Mouse (Mus musculus): ENCODE measurements around the gene Bud13. TPM values are rescaled to one million over a fixed set of nuclear protein-coding genes. Genes with fewer than 3 reads are reported as not detected.

Bud13 gene
- 28.7 and 34.3 TPM in 2 replicates for polyA plus RNA-seq (2015; fragmentation: Nextera tagmentation; extraction: Ambion mirVana)

DNA sequence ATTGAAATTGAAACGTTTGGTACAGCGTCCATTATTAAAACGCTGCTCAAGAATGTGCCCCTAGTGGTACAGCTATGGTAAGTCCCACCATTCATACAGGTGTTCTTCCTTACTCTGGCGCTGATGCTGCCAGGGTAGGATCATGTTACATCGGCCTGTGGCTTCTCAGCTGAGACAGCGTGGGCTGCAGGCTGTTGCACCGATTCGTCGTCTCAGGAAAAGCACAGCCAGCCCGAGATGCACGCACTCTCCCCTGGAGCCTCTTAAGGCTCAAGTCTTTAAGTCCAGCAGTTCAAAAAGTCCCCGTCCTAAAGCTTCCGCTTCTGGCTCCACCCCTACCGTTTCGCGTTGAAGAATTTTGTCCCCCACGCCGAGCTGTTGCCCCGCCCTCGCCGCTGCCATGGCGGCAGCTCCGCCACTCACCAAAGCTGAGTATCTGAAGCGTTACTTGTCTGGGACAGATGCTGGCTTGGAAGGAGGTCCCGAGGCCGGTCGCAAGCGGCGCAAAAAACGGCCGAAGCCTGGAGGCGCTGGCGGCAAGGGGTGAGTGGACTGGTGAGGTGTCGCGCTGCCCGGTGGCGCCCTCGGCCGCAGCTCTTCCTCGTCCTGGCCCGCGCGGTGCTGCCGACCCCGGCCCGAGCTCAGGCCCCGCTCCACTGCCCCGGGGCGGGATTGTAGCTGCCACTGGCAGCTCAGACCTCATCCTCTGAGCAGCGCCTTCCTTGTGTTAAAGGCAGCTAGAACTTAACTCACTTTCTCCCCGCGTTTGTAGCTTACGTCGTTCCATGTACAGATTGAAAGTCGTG, at the start of gene Bud13:
Bud13 (plus strand) TSS at position 378 of the 806 bp plus-strand sequence.
- Histone ChIP-seq H3K9me3 (no peaks in the 10 kb centered on the region), H3K4me1 (peaks cover 8% of the 10 kb centered on the region), H3K27me3 (no peaks in the 10 kb centered on the region), H3K36me3 (peaks cover 57% of the 10 kb centered on the region), H3K9ac (peak within 1 kb of the TSS; percentile 96), H3K4me2 (peak within 1 kb of the TSS; percentile 63), H3K4me3 (peak within 1 kb of the TSS; percentile 97), H3K27ac (peak within 1 kb of the TSS; percentile 91)
- peak; percentile 85 for ATAC-seq (ENCODE audit: insufficient number of reproducible peaks, insufficient read depth, low FRiP score, low TSS enrichment, low read depth)
- under 1% methylated on average over 55 of the region's 55 CpGs for WGBS

DNA sequence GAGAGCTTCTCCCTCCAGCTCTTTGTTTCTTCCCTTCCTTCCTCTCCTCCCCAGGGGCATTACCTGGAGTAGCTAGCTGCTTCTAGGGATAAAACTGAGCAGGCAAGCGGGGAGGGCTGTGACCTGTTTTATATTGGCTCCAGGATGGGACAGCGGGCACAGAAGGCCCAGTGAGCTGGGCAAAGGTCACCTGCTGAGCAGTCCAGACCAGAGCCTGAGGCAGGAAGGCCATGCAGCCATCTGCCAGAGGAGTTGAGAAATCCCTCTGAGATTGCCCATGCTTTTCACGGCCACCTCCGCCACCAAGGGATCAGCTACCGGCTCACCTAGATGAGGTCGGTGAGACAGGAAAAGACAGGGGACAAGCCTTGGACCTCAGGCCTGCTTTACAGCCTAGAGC, 47.6 kb upstream of the Bud13 start:
- peaks cover 6% of the 10 kb centered on the region for H3K4me1 ChIP-seq
- 71% methylated on average over 6 of the region's 6 CpGs for WGBS
- no peak overlapping the region for H3K27ac ChIP-seq
- H3K9me3 ChIP-seq: no peaks in the 10 kb centered on the region
- no peak for ATAC-seq (ENCODE audit: insufficient number of reproducible peaks, insufficient read depth, low FRiP score, low TSS enrichment, low read depth)
- H3K4me2 ChIP-seq: no peak overlapping the region
- H3K9ac ChIP-seq: no peak overlapping the region
- no peak overlapping the region for H3K4me3 ChIP-seq
- no peaks in the 10 kb centered on the region for H3K36me3 ChIP-seq
- H3K27me3 ChIP-seq: no peaks in the 10 kb centered on the region

DNA sequence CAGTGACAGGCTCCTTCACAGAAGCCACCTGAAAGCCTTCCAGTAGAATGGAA, 47.4 kb upstream of the Bud13 start, which contains the start of gene Apoc3:
Apoc3 (minus strand) TSS at position 41 of the 53 bp plus-strand sequence.
- no peaks in the 10 kb centered on the region for H3K36me3 ChIP-seq
- H3K4me1 ChIP-seq: peaks cover 3% of the 10 kb centered on the region
- no peaks in the 10 kb centered on the region for H3K9me3 ChIP-seq
- no peaks in the 10 kb centered on the region for H3K27me3 ChIP-seq
- H3K4me3 ChIP-seq: no peak within 1 kb of the TSS
- ATAC-seq (ENCODE audit: insufficient number of reproducible peaks, insufficient read depth, low FRiP score, low TSS enrichment, low read depth): no peak
- no peak within 1 kb of the TSS for H3K9ac ChIP-seq
- H3K27ac ChIP-seq: no peak within 1 kb of the TSS
- H3K4me2 ChIP-seq: no peak within 1 kb of the TSS

DNA sequence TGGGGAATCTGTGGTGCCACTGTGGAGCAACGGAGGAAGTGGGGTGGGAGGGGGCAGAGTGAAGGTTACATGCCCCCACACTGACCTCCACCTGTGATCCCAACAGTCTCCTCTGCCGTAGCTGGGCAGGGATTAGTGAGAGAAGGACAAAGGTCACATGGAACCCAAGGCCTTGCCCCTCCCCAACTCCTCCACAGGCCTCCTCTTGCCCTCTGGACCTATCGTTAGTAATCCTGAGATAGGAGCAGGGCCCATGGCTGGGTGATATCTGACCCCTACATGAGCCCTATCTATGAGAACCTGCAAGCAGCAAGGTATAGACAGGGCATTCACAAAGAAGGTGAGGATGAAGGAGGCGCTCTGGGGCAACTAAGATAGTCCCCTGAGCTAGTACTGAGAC, 47.2 kb upstream of the Bud13 start:
- no peak overlapping the region for H3K4me3 ChIP-seq
- no peaks in the 10 kb centered on the region for H3K27me3 ChIP-seq
- H3K27ac ChIP-seq: no peak overlapping the region
- no peaks in the 10 kb centered on the region for H3K36me3 ChIP-seq
- no peaks in the 10 kb centered on the region for H3K9me3 ChIP-seq
- H3K4me1 ChIP-seq: peaks cover 1% of the 10 kb centered on the region
- no peak overlapping the region for H3K9ac ChIP-seq
- H3K4me2 ChIP-seq: no peak overlapping the region
- WGBS: 50% methylated on average over 4 of the region's 4 CpGs
- ATAC-seq (ENCODE audit: insufficient number of reproducible peaks, insufficient read depth, low FRiP score, low TSS enrichment, low read depth): no peak

DNA sequence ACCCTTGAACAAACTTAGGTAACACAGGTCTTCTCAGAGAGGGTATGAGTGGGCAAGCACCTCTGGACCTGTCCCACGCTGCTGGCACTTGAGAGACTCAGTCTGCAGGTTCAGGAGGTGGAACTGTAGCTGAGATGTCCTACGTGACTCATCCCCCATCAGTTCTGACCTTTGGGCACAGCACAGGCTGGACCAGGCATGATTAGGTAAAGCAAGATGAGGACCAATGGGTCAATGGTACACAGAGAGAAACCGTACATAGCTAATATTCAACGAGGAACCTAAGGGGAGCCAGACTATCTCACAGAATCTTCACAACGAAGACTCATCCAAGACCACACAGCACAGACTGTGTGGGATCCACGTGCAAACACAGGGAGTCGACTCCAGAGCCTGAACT, 44.0 kb upstream of the Bud13 start:
- 86% methylated on average over 7 of the region's 7 CpGs for WGBS

DNA sequence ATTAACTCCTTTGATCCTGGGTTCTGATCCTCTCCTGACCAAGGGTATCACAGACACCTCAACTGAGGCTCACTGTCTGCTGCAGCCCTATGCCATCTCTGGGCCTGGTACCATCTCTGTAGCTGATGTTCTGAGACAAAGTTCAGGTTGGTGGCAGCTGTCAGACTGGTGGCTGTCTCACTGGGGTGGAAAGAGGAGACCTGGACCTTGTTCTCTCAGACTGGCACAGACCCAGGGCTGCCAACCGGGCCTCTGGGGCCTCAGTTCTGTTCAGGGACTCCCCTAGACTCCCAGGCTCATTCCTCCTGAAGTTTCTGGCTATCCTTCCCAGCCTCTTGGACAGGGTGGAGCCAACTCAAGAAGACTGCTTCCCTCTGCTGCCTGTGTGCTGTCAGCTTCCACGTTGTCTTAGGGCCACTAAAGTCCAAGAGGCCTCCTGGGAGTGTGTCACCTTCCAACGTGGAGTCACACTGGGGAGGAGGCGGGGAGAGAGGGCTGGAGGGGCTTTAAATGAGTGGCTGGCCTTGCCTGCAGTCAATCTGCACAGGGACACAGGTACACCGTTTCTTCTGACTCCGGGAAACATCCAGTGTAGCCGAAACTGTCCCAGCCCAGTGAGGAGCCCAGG, 42.2 kb upstream of the Bud13 start, which contains the start of gene Apoa4:
Apoa4 (plus strand) TSS at position 171 of the 628 bp plus-strand sequence.
- H3K4me3 ChIP-seq: no peak within 1 kb of the TSS
- H3K9me3 ChIP-seq: no peaks in the 10 kb centered on the region
- H3K36me3 ChIP-seq: no peaks in the 10 kb centered on the region
- H3K4me2 ChIP-seq: no peak within 1 kb of the TSS
- 66% methylated on average over 7 of the region's 7 CpGs for WGBS
- H3K4me1 ChIP-seq: no peaks in the 10 kb centered on the region
- no peaks in the 10 kb centered on the region for H3K27me3 ChIP-seq
- H3K27ac ChIP-seq: no peak within 1 kb of the TSS
- no peak within 1 kb of the TSS for H3K9ac ChIP-seq
- no peak for ATAC-seq (ENCODE audit: insufficient number of reproducible peaks, insufficient read depth, low FRiP score, low TSS enrichment, low read depth)

More for the DNA sequence above, 44.0 kb upstream of the Bud13 start:
- Histone ChIP-seq H3K9me3 (no peaks in the 10 kb centered on the region), H3K4me3 (no peak overlapping the region), H3K4me1 (no peaks in the 10 kb centered on the region), H3K36me3 (no peaks in the 10 kb centered on the region), H3K27ac (no peak overlapping the region), H3K9ac (no peak overlapping the region), H3K4me2 (no peak overlapping the region), H3K27me3 (no peaks in the 10 kb centered on the region)
- no peak for ATAC-seq (ENCODE audit: insufficient number of reproducible peaks, insufficient read depth, low FRiP score, low TSS enrichment, low read depth)

DNA sequence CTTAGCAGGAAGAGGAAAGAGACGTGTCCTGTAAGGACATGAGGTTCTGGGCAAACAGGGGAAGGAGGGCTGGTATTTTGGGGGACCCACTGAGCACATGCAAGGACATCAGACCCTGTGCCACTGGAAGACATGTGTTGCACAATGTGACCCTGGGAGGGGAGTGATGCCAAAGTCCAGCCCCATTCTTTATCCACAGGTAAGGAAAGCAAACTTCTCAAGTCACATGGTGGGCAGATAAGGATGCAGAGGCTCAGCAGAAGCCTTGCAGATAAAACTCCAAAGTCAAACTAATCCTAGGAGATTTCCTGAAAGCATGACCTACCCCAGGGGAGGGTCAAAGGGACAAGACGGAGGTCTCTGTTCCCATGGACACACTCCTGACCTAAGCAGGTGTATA, 41.0 kb upstream of the Bud13 start:
- Histone ChIP-seq H3K4me2 (no peak overlapping the region), H3K36me3 (no peaks in the 10 kb centered on the region), H3K4me3 (no peak overlapping the region), H3K27ac (no peak overlapping the region), H3K9ac (no peak overlapping the region), H3K4me1 (no peaks in the 10 kb centered on the region), H3K9me3 (no peaks in the 10 kb centered on the region), H3K27me3 (no peaks in the 10 kb centered on the region)
- WGBS: 69% methylated on average over 2 of the region's 2 CpGs
- no peak for ATAC-seq (ENCODE audit: insufficient number of reproducible peaks, insufficient read depth, low FRiP score, low TSS enrichment, low read depth)

DNA sequence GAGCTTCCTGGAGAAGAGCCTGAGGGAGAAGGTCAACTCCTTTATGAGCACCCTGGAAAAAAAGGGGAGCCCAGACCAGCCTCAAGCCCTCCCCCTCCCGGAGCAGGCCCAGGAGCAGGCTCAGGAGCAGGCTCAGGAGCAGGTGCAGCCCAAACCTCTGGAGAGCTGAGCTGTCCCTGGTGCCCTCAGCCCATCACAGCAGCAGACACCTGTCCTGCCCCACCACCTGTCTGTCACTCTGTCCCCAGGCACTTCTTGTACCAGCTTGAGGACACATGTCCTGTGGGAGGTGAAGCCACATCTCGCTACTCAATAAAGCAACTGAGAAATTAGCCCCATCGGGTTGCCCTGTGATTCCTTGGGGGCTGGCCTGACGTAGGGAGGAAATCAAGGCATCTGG, 39.7 kb upstream of the Bud13 start:
- Histone ChIP-seq H3K4me1 (no peaks in the 10 kb centered on the region), H3K9ac (no peak overlapping the region), H3K4me2 (no peak overlapping the region), H3K36me3 (no peaks in the 10 kb centered on the region), H3K27ac (no peak overlapping the region), H3K4me3 (no peak overlapping the region), H3K9me3 (no peaks in the 10 kb centered on the region), H3K27me3 (no peaks in the 10 kb centered on the region)
- WGBS: 53% methylated on average over 4 of the region's 4 CpGs
- no peak for ATAC-seq (ENCODE audit: insufficient number of reproducible peaks, insufficient read depth, low FRiP score, low TSS enrichment, low read depth)

DNA sequence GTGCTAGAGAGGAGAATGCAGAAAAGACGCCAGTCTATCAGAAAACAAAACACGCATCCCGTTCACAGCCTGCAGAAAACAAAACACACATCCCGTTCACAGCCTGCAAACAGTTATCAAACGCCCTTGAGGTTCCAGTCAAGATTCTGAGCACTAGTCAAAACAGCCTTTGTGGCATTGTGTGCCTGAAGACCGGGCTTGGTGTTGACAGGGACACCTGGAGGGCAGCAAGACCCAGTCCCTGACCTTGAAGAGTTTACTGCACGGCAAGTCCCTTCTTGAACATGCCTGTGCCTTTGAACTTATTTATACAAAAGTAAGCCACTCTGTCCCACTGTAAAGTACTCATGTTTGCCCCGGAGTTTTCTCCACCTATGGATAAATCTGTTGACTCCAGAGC, 39.2 kb upstream of the Bud13 start:
- H3K36me3 ChIP-seq: no peaks in the 10 kb centered on the region
- ATAC-seq (ENCODE audit: insufficient number of reproducible peaks, insufficient read depth, low FRiP score, low TSS enrichment, low read depth): no peak
- no peaks in the 10 kb centered on the region for H3K4me1 ChIP-seq
- H3K4me2 ChIP-seq: no peak overlapping the region
- 42% methylated on average over 8 of the region's 8 CpGs for WGBS
- H3K9me3 ChIP-seq: no peaks in the 10 kb centered on the region
- H3K4me3 ChIP-seq: no peak overlapping the region
- no peak overlapping the region for H3K9ac ChIP-seq
- H3K27me3 ChIP-seq: no peaks in the 10 kb centered on the region
- no peak overlapping the region for H3K27ac ChIP-seq

DNA sequence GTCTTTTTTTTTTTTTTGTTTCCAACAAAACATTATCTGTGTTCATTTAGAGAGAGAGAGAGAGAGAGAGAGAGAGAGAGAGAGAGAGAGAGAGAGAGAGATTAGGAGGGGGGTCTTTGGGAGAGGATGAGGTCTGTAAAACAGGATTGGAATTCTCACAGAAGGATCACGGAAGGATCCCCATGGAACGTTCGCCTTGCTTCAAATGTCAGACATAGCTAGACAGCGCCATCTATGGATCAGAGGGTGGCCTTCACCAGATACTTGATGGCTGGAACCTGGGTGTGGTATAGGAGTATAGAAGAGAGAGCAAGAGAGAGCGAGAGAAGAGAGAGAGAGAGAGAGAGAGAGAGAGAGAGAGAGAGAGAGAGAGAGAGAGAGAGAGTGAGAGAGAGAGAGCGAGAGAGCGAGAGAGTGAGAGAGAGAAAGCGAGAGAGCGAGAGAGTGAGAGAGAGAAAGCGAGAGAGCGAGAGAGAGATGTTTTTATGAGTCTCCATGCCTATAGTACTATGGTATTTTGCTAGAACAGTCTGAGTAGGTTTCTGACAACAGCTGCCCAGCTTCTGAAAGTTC, 36.0 kb upstream of the Bud13 start:
- Histone ChIP-seq H3K4me3 (no peak overlapping the region), H3K9me3 (no peaks in the 10 kb centered on the region), H3K4me2 (peak overlapping the region; percentile 37), H3K27ac (no peak overlapping the region), H3K27me3 (no peaks in the 10 kb centered on the region), H3K36me3 (no peaks in the 10 kb centered on the region), H3K4me1 (no peaks in the 10 kb centered on the region), H3K9ac (0 out of 2 replicates have a peak overlapping the region, but pooled peaks have one; percentile 21)
- no peak for ATAC-seq (ENCODE audit: insufficient number of reproducible peaks, insufficient read depth, low FRiP score, low TSS enrichment, low read depth)
- WGBS: 28% methylated on average over 11 of the region's 11 CpGs

DNA sequence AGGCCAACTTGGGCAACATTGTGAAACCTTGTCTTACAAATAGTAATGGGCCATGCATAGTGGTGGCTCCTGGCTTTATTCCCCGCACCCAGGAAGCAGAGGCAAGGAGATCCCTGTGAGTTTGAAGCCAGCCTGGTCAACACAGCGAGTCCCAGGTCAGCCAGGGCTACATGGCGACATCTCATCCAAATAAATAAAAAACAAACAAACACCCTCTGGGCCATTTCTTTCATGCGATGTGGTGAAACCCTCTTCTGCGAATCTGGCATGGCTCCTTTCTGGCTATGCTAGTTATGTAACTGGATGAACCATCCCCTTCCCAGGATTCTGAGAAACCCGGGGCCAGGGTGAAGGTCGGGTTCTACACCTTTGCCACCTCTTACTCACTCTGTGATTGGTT, 26.6 kb upstream of the Bud13 start:
- Histone ChIP-seq H3K4me2 (no peak overlapping the region), H3K27ac (no peak overlapping the region), H3K9me3 (no peaks in the 10 kb centered on the region), H3K9ac (no peak overlapping the region), H3K36me3 (no peaks in the 10 kb centered on the region), H3K4me3 (no peak overlapping the region), H3K4me1 (no peaks in the 10 kb centered on the region), H3K27me3 (no peaks in the 10 kb centered on the region)
- 89% methylated on average over 7 of the region's 7 CpGs for WGBS
- ATAC-seq (ENCODE audit: insufficient number of reproducible peaks, insufficient read depth, low FRiP score, low TSS enrichment, low read depth): no peak

DNA sequence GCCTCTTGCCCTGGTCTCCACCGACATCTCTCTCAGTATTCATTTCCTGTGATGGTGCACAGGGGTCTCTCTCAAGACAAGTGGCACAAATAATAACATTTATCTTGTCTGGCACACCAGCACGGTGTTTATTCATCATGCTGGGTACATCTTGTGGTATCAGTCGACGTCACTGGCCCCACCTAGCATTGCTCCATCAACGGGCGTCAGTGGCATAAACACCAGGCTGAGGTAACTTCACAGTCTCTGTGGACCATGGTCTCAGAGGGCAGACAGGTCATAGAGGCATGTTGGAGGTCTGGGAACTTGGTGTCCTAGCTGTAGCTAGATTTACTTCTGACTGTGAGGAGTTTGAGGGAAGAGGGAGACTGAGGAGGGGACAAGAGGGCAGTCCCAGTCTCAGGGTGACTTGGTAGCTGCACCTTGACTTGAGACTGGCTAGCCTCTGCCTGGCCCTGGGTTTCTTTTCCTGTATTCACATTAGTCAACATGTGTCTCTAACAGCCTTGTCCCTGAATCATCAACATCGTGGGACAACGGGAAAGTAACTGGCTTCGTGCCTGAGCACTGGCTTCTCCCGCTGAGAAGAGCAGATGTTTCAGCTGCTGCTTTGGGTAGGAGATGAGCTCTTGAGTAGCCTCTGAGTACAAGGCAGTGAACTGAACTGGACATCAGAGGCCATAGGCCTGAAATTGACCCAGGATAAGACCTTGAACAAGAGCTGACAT, 26.0 kb upstream of the Bud13 start:
- no peak overlapping the region for H3K4me3 ChIP-seq
- H3K9me3 ChIP-seq: no peaks in the 10 kb centered on the region
- no peaks in the 10 kb centered on the region for H3K4me1 ChIP-seq
- ATAC-seq (ENCODE audit: insufficient number of reproducible peaks, insufficient read depth, low FRiP score, low TSS enrichment, low read depth): no peak
- no peaks in the 10 kb centered on the region for H3K36me3 ChIP-seq
- H3K27ac ChIP-seq: no peak overlapping the region
- H3K27me3 ChIP-seq: no peaks in the 10 kb centered on the region
- H3K9ac ChIP-seq: no peak overlapping the region
- WGBS: 90% methylated on average over 10 of the region's 10 CpGs
- no peak overlapping the region for H3K4me2 ChIP-seq

Measured in embryonic facial prominence, embryonic 13.5 days (tissue).